Mouse (Mus musculus): ENCODE data around the gene Kdm2b. TPM values are rescaled to one million over a fixed set of nuclear protein-coding genes. Genes with fewer than 3 reads are reported as not detected.

Gene Kdm2b
- polyA plus RNA-seq, 1 experiment from 2014 or later, result 23.6 TPM

DNA sequence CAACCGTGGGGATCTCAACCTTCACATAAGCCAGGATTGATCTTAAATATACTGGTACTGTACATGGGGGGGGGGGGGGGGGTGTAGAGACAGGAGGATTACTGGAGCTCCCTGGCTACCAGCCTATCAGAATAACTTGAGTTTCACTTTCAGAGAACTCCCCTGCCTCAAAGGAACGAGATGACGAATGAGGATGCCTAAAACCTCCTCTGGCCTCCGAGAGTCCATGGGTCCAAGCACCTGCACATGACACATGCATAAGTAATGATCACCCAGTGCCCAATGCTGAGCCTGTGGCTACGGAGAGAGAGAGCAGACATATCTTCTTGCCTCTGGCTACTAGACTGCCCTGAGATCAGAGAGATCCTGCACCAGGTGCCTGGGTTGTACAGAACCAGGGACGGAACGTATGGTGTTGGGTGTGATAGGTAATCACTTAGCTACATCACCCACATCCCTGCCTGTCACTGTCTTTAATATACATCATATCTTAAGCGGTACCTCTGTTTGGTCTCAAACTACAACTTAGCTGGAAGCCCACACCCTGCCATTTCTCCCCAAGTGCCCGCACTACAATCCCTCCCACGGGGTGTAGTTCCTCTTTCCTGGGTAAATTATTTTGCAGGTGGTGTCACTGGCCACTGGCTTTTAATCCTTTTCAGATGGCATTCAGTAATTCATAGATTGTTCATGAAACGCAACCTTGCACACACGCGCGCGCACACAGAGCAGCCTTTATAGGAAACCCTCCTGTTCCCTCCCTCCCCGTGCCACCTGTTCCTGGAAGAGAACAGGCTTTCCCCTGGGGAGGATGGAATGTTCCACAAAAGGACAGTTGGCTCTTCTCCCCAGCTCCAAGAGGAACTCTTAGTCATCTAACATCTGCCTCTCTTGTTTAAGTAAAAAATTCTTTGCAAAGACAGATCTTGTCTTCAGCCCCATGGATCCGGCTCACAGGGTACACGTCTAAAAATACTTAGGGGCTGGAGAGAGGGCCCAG lies 7.9 kb upstream of the Kdm2b start:
- Histone ChIP-seq H3K4me3 (ENCODE audit: inconsistent target) (no peak overlapping the region), H3K27ac (no peak overlapping the region), H3K79me2 (ENCODE audit: inconsistent target) (no peaks in the 10 kb centered on the region), H3K36me3 (ENCODE audit: inconsistent target) (no peaks in the 10 kb centered on the region)
- WGBS (ENCODE audit: missing documents), result 52% methylated on average over 18 of the region's 18 CpGs

GRCm38 (mm10) chr5:122994910-122995309 lies 5.3 kb upstream of the Kdm2b start:
- Histone ChIP-seq H3K4me3 (ENCODE audit: inconsistent target) (no peak overlapping the region), H3K36me3 (ENCODE audit: inconsistent target) (no peaks in the 10 kb centered on the region), H3K79me2 (ENCODE audit: inconsistent target) (no peaks in the 10 kb centered on the region), H3K27ac (no peak overlapping the region)
- 42% methylated on average over 1 of the region's 1 CpGs for WGBS (ENCODE audit: missing documents)

- Histone ChIP-seq H3K36me3 (ENCODE audit: inconsistent target) (no peaks in the 10 kb centered on the region), H3K4me3 (ENCODE audit: inconsistent target) (no peak overlapping the region), H3K27ac (no peak overlapping the region), H3K79me2 (ENCODE audit: inconsistent target) (no peaks in the 10 kb centered on the region)
- WGBS (ENCODE audit: missing documents), result 25% methylated on average over 5 of the region's 5 CpGs
Measured at GRCm38 (mm10) chr5:122994303-122994846, 4.8 kb upstream of the Kdm2b start.

DNA sequence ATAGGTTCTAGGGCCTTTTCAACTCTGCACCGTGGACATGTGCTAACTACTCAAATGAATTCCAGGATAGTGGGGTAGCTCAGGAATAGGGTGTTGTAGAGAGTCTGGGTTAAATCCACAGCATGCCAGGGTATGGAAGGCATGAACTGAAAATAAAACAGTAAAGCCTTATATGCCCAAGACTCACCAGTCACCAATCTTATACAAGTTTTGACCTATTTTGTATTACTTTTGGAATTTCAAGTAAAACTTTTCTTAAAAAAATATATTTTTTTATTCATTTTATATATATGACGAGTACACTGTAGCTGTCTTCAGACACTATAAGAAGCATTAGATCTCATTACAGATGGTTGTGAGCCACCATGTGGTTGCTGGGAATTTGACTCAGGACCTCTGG lies 4.2 kb upstream of the Kdm2b start:
- Histone ChIP-seq H3K27ac (no peak overlapping the region), H3K36me3 (ENCODE audit: inconsistent target) (no peaks in the 10 kb centered on the region), H3K79me2 (ENCODE audit: inconsistent target) (no peaks in the 10 kb centered on the region), H3K4me3 (ENCODE audit: inconsistent target) (no peak overlapping the region)
- 86% methylated on average over 1 of the region's 2 CpGs for WGBS (ENCODE audit: missing documents)

GRCm38 (mm10) chr5:122991350-122992004 lies 1.9 kb upstream of the Kdm2b start:
- H3K79me2 ChIP-seq (ENCODE audit: inconsistent target), result no peaks in the 10 kb centered on the region
- WGBS (ENCODE audit: missing documents), result 71% methylated on average over 5 of the region's 5 CpGs
- H3K27ac ChIP-seq, result no peak overlapping the region
- H3K36me3 ChIP-seq (ENCODE audit: inconsistent target), result no peaks in the 10 kb centered on the region
- H3K4me3 ChIP-seq (ENCODE audit: inconsistent target), result no peak overlapping the region

GRCm38 (mm10) chr5:122990411-122991160 lies 963 bp upstream of the Kdm2b start:
- H3K4me3 ChIP-seq (ENCODE audit: inconsistent target), result peak overlapping the region; percentile 57
- no peaks in the 10 kb centered on the region for H3K79me2 ChIP-seq (ENCODE audit: inconsistent target)
- no peak overlapping the region for H3K27ac ChIP-seq
- WGBS (ENCODE audit: missing documents), result 46% methylated on average over 16 of the region's 16 CpGs
- no peaks in the 10 kb centered on the region for H3K36me3 ChIP-seq (ENCODE audit: inconsistent target)

GRCm38 (mm10) chr5:122989001-122989525 lies 560 bp downstream of the Kdm2b start:
- no peaks in the 10 kb centered on the region for H3K79me2 ChIP-seq (ENCODE audit: inconsistent target)
- no peaks in the 10 kb centered on the region for H3K36me3 ChIP-seq (ENCODE audit: inconsistent target)
- H3K4me3 ChIP-seq (ENCODE audit: inconsistent target), result peak overlapping the region; percentile 57
- under 1% methylated on average over 37 of the region's 39 CpGs for WGBS (ENCODE audit: missing documents)
- peak overlapping the region; percentile 75 for H3K27ac ChIP-seq

DNA sequence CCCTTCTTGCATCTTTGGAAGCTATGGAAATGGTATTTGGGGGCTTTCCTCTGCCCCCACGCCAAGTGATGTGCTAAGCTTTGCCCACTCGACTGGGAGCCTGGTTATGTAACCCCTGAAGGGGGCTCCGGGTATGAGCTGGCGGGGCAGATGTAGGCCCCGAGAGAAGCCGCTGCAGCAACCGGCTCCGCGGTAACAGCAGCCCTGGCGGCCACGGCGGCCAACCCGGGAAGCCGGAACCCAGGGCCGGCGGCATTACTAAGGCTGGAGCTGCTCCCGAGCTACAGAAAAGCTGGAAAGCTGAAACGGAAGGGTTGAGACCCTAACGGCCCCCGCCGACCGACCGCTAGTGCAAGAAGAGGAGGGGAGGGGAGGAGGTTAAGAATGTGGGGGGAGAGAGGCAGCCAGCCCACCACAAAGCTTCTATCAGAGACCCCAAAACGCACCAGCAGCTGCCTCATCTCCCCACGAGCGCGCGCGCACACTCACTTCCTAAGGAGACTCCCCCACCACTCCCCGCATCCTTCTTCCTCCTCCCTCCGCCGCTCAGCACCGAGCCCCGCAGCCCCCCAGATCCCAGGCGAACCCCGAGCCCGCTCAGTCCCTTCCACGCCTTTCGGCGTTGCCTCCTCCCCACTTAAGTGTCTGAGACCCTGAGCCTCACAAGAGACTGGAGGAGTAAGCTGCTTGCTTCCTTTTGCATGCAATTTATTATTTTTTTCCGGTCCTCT lies 1.4 kb downstream of the Kdm2b start:
- 1% methylated on average over 35 of the region's 41 CpGs for WGBS (ENCODE audit: missing documents)
- no peaks in the 10 kb centered on the region for H3K79me2 ChIP-seq (ENCODE audit: inconsistent target)
- H3K4me3 ChIP-seq (ENCODE audit: inconsistent target), result peak overlapping the region; percentile 57
- H3K36me3 ChIP-seq (ENCODE audit: inconsistent target), result no peaks in the 10 kb centered on the region
- peak overlapping the region; percentile 75 for H3K27ac ChIP-seq

DNA sequence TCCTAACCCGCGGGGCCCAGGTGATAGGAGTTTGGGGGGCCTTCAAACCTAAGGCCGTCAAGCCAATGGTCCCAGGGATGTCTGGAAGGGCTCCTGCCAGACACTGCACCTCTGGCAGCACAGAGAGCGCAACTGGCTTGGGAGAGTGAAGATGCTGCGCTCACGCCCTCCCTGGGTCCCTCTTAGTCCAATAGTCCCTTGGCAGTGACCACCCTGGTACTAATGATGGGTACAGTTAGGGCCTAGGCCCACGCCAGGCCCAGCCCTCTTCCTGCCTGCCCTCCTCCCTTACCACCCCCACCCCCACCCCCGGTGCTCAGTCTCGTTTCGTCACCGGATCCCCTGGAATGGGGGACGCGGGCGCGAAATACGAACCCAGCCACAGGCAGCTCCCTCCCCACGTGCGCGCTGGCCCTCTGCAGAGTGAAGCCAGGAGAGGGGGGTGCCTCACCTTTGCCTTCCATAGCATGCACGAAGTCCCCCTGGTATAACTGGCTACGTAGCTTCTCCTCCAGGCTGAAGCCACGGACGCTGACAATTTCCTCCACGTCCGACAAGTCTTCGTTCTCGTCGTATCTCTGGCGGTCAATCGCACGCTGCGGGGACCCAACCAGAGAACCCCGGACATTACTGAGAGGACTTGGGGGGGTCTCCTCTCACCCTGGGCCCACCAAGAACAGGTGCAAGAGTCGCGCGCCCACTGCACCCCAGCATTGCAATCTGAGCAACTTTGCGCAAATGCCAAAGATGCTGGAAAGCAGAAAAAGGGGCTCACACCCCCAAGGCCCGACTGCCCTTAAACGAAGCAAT lies 2.2 kb downstream of the Kdm2b start:
- no peaks in the 10 kb centered on the region for H3K79me2 ChIP-seq (ENCODE audit: inconsistent target)
- H3K4me3 ChIP-seq (ENCODE audit: inconsistent target), result peak overlapping the region; percentile 57
- WGBS (ENCODE audit: missing documents), result 18% methylated on average over 35 of the region's 39 CpGs
- H3K36me3 ChIP-seq (ENCODE audit: inconsistent target), result no peaks in the 10 kb centered on the region
- H3K27ac ChIP-seq, result no peak overlapping the region

DNA sequence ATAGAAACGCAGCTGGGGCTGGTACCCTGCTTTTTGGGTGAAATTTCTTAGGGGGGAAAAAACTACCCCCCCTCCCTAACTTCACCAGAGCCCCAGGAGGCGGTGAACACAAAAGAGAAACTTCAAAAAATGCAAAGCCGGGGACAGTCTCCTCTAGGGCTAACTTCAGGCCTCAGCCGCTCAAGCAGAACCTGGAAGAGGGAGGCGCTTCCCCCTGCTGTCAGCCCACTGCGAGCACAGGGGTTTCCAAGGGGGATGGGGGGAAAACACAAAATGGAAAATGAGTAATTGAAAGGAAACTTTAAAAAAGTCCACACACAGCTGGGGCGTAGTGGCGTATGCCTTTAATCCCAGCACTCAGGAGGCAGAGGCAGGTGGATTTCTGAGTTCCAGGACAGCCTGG lies 3.5 kb downstream of the Kdm2b start:
- Histone ChIP-seq H3K36me3 (ENCODE audit: inconsistent target) (no peaks in the 10 kb centered on the region), H3K79me2 (ENCODE audit: inconsistent target) (no peaks in the 10 kb centered on the region), H3K27ac (no peak overlapping the region), H3K4me3 (ENCODE audit: inconsistent target) (no peak overlapping the region)
- WGBS (ENCODE audit: missing documents), result 87% methylated on average over 8 of the region's 8 CpGs

- Histone ChIP-seq H3K27ac (no peak overlapping the region), H3K79me2 (ENCODE audit: inconsistent target) (no peaks in the 10 kb centered on the region), H3K36me3 (ENCODE audit: inconsistent target) (no peaks in the 10 kb centered on the region), H3K4me3 (ENCODE audit: inconsistent target) (no peak overlapping the region)
- 100% methylated on average over 3 of the region's 3 CpGs for WGBS (ENCODE audit: missing documents)
Measured at GRCm38 (mm10) chr5:122985276-122985675, 4.3 kb downstream of the Kdm2b start.

DNA sequence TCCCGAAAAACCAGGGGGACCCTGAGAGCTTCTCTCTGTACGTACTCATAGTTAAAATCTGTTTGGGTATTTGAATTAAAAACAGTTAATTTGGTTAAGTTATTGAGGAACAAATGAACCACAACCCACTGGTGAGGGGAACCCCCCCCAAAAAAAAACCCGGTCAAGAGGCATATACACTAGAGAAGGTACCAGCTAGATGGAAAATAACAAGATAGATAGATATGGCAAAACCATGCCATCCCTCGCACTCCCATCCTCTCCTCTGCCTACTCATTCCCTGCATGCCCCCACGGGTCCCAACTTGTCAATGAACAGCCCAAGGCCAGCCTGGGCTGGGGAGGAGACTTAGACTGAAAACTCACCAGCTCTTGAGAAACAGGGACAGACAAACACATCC lies 5.1 kb downstream of the Kdm2b start:
- H3K36me3 ChIP-seq (ENCODE audit: inconsistent target), result no peaks in the 10 kb centered on the region
- no peak overlapping the region for H3K4me3 ChIP-seq (ENCODE audit: inconsistent target)
- H3K79me2 ChIP-seq (ENCODE audit: inconsistent target), result no peaks in the 10 kb centered on the region
- 97% methylated on average over 5 of the region's 5 CpGs for WGBS (ENCODE audit: missing documents)
- H3K27ac ChIP-seq, result no peak overlapping the region

DNA sequence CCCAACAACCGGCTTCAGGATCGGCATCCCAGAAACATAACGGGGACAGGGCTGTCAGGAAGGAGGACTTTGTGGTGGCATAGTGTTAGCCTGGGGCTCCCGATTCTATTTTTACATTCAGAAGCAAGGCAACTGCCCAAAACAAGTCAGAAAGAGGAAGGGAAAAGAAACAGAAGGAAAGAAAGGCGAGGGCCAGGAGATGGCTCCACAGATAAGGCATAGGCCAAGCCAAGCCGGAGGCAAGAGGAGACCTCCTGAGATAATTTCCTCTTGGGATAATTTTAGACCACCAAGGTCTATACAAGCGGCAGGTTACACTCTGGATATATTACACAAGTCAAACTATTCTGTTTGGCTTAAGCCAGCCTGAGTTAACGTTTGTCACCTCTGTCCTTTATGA lies 10.7 kb downstream of the Kdm2b start:
- H3K36me3 ChIP-seq (ENCODE audit: inconsistent target), result no peaks in the 10 kb centered on the region
- 12% methylated on average over 8 of the region's 8 CpGs for WGBS (ENCODE audit: missing documents)

More for the DNA sequence above, 10.7 kb downstream of the Kdm2b start:
- no peak overlapping the region for H3K4me3 ChIP-seq (ENCODE audit: inconsistent target)
- no peak overlapping the region for H3K27ac ChIP-seq
- H3K79me2 ChIP-seq (ENCODE audit: inconsistent target), result no peaks in the 10 kb centered on the region
